Mouse (Mus musculus): Measurements from ENCODE around the gene Hoxc9. TPM values are rescaled to one million over a fixed set of nuclear protein-coding genes. Genes with fewer than 3 reads are reported as not detected.
A peak's percentile ranks its signal among the peaks of the same experiment; 100 is the strongest.

Hoxc9 gene
- polyA plus RNA-seq, 1 experiment from 2014 or later = 1.3 TPM

GRCm38 (mm10) chr15:102945185-102946077, 30.8 kb upstream of the Hoxc9 start:
- Histone ChIP-seq H3K4me1 (peaks cover 12% of the 10 kb centered on the region), H3K9ac (no peak overlapping the region), H3K36me3 (no peaks in the 10 kb centered on the region), H3K4me2 (no peak overlapping the region), H3K27ac (no peak overlapping the region), H3K9me3 (no peaks in the 10 kb centered on the region), H3K4me3 (no peak overlapping the region), H3K27me3 (peaks cover 90% of the 10 kb centered on the region)
- ATAC-seq (ENCODE audit: insufficient number of reproducible peaks, low FRiP score, low TSS enrichment, low read depth) = no peak
- WGBS = 19% methylated on average over 22 of the region's 22 CpGs

- Histone ChIP-seq H3K4me1 (peaks cover 12% of the 10 kb centered on the region), H3K4me3 (no peak overlapping the region), H3K27ac (no peak overlapping the region), H3K27me3 (peaks cover 90% of the 10 kb centered on the region), H3K9ac (no peak overlapping the region), H3K9me3 (no peaks in the 10 kb centered on the region), H3K4me2 (peak overlapping the region; percentile 14; the same call in 1 of the 2 replicates), H3K36me3 (no peaks in the 10 kb centered on the region)
- no peak for ATAC-seq (ENCODE audit: insufficient number of reproducible peaks, low FRiP score, low TSS enrichment, low read depth)
- WGBS = 6% methylated on average over 9 of the region's 9 CpGs
Observed at GRCm38 (mm10) chr15:102947276-102947675, 29.0 kb upstream of the Hoxc9 start.

GRCm38 (mm10) chr15:102948842-102949241, 27.4 kb upstream of the Hoxc9 start:
- Histone ChIP-seq H3K4me3 (no peak overlapping the region), H3K27me3 (peaks cover 93% of the 10 kb centered on the region), H3K4me2 (no peak overlapping the region), H3K9me3 (no peaks in the 10 kb centered on the region), H3K4me1 (peaks cover 2% of the 10 kb centered on the region; the same call in 1 of the 2 replicates), H3K27ac (no peak overlapping the region), H3K36me3 (no peaks in the 10 kb centered on the region), H3K9ac (no peak overlapping the region)
- WGBS = 27% methylated on average over 2 of the region's 2 CpGs
- ATAC-seq (ENCODE audit: insufficient number of reproducible peaks, low FRiP score, low TSS enrichment, low read depth) = no peak

GRCm38 (mm10) chr15:102949696-102950095, 26.5 kb upstream of the Hoxc9 start:
- Histone ChIP-seq H3K4me1 (peaks cover 8% of the 10 kb centered on the region), H3K4me3 (no peak overlapping the region), H3K9me3 (no peaks in the 10 kb centered on the region), H3K27ac (no peak overlapping the region), H3K4me2 (no peak overlapping the region), H3K36me3 (no peaks in the 10 kb centered on the region), H3K9ac (no peak overlapping the region), H3K27me3 (peaks cover 93% of the 10 kb centered on the region)
- WGBS = 5% methylated on average over 20 of the region's 20 CpGs
- ATAC-seq (ENCODE audit: insufficient number of reproducible peaks, low FRiP score, low TSS enrichment, low read depth) = no peak

- no peak overlapping the region for H3K4me2 ChIP-seq
- 22% methylated on average over 2 of the region's 2 CpGs for WGBS
- H3K4me1 ChIP-seq = peaks cover 15% of the 10 kb centered on the region
- peaks cover 91% of the 10 kb centered on the region for H3K27me3 ChIP-seq
- no peak overlapping the region; the same call in 1 of the 2 replicates for H3K4me3 ChIP-seq
- H3K27ac ChIP-seq = no peak overlapping the region
- H3K9me3 ChIP-seq = no peaks in the 10 kb centered on the region
- no peaks in the 10 kb centered on the region for H3K36me3 ChIP-seq
- no peak for ATAC-seq (ENCODE audit: insufficient number of reproducible peaks, low FRiP score, low TSS enrichment, low read depth)
- H3K9ac ChIP-seq = no peak overlapping the region
Observed at GRCm38 (mm10) chr15:102950877-102951276, 25.4 kb upstream of the Hoxc9 start.

- H3K4me1 ChIP-seq = peaks cover 19% of the 10 kb centered on the region
- H3K27me3 ChIP-seq = peaks cover 89% of the 10 kb centered on the region
- H3K4me2 ChIP-seq = peak overlapping the region; percentile 43; the same call in 1 of the 2 replicates
- no peak overlapping the region for H3K27ac ChIP-seq
- no peaks in the 10 kb centered on the region for H3K9me3 ChIP-seq
- peak overlapping the region; percentile 45; the same call in 1 of the 2 replicates for H3K4me3 ChIP-seq
- H3K36me3 ChIP-seq = no peaks in the 10 kb centered on the region
- WGBS = 11% methylated on average over 6 of the region's 6 CpGs
- no peak overlapping the region for H3K9ac ChIP-seq
- no peak for ATAC-seq (ENCODE audit: insufficient number of reproducible peaks, low FRiP score, low TSS enrichment, low read depth)
Observed at GRCm38 (mm10) chr15:102953561-102953960, 22.7 kb upstream of the Hoxc9 start.

GRCm38 (mm10) chr15:102954192-102955006, 21.8 kb upstream of the Hoxc9 start, which contains the start of gene Hoxc11:
Gene Hoxc11, plus strand, starts transcription at chr15:102954427.
- peaks cover 19% of the 10 kb centered on the region for H3K4me1 ChIP-seq
- H3K9me3 ChIP-seq = no peaks in the 10 kb centered on the region
- H3K9ac ChIP-seq = peak within 1 kb of the TSS; percentile 33
- peak within 1 kb of the TSS; percentile 45 for H3K4me3 ChIP-seq
- peaks cover 81% of the 10 kb centered on the region for H3K27me3 ChIP-seq
- H3K4me2 ChIP-seq = peak within 1 kb of the TSS; percentile 43
- no peaks in the 10 kb centered on the region for H3K36me3 ChIP-seq
- under 1% methylated on average over 56 of the region's 57 CpGs for WGBS
- ATAC-seq (ENCODE audit: insufficient number of reproducible peaks, low FRiP score, low TSS enrichment, low read depth) = no peak
- peak within 1 kb of the TSS; percentile 57 for H3K27ac ChIP-seq

GRCm38 (mm10) chr15:102955007-102955382, 21.2 kb upstream of the Hoxc9 start:
- ATAC-seq (ENCODE audit: insufficient number of reproducible peaks, low FRiP score, low TSS enrichment, low read depth) = no peak
- Histone ChIP-seq H3K27me3 (peaks cover 84% of the 10 kb centered on the region), H3K4me1 (peaks cover 25% of the 10 kb centered on the region), H3K36me3 (no peaks in the 10 kb centered on the region), H3K4me2 (peak overlapping the region; percentile 43), H3K4me3 (peak overlapping the region; percentile 45), H3K9me3 (no peaks in the 10 kb centered on the region), H3K27ac (peak overlapping the region; percentile 57), H3K9ac (peak overlapping the region; percentile 33)
- WGBS = 2% methylated on average over 28 of the region's 28 CpGs

- peak overlapping the region; percentile 43 for H3K4me2 ChIP-seq
- H3K4me1 ChIP-seq = peaks cover 28% of the 10 kb centered on the region
Observed at GRCm38 (mm10) chr15:102955833-102956640, 20.2 kb upstream of the Hoxc9 start.

GRCm38 (mm10) chr15:102956906-102957305, 19.3 kb upstream of the Hoxc9 start:
- WGBS = 5% methylated on average over 12 of the region's 12 CpGs
- peak overlapping the region; percentile 43 for H3K4me2 ChIP-seq
- H3K9me3 ChIP-seq = no peaks in the 10 kb centered on the region
- no peak for ATAC-seq (ENCODE audit: insufficient number of reproducible peaks, low FRiP score, low TSS enrichment, low read depth)
- no peak overlapping the region for H3K9ac ChIP-seq
- no peaks in the 10 kb centered on the region for H3K36me3 ChIP-seq
- H3K27ac ChIP-seq = no peak overlapping the region
- H3K4me1 ChIP-seq = peaks cover 28% of the 10 kb centered on the region
- H3K4me3 ChIP-seq = peak overlapping the region; percentile 45
- peaks cover 83% of the 10 kb centered on the region for H3K27me3 ChIP-seq

More at GRCm38 (mm10) chr15:102955833-102956640, 20.2 kb upstream of the Hoxc9 start:
- peaks cover 85% of the 10 kb centered on the region for H3K27me3 ChIP-seq
- H3K9me3 ChIP-seq = no peaks in the 10 kb centered on the region
- peak overlapping the region; percentile 22 for H3K27ac ChIP-seq
- H3K4me3 ChIP-seq = peak overlapping the region; percentile 45
- no peak for ATAC-seq (ENCODE audit: insufficient number of reproducible peaks, low FRiP score, low TSS enrichment, low read depth)
- WGBS = 2% methylated on average over 40 of the region's 40 CpGs
- no peaks in the 10 kb centered on the region for H3K36me3 ChIP-seq
- H3K9ac ChIP-seq = 0 out of 2 replicates have a peak overlapping the region, but pooled peaks have one; percentile 11

GRCm38 (mm10) chr15:102959663-102960191, 16.5 kb upstream of the Hoxc9 start:
- 1% methylated on average over 13 of the region's 13 CpGs for WGBS
- no peaks in the 10 kb centered on the region for H3K36me3 ChIP-seq
- ATAC-seq (ENCODE audit: insufficient number of reproducible peaks, low FRiP score, low TSS enrichment, low read depth) = no peak
- peaks cover 79% of the 10 kb centered on the region for H3K27me3 ChIP-seq
- peak overlapping the region; percentile 9 for H3K4me3 ChIP-seq
- peak overlapping the region; percentile 67 for H3K27ac ChIP-seq
- H3K4me2 ChIP-seq = peak overlapping the region; percentile 30
- H3K9ac ChIP-seq = no peak overlapping the region
- peaks cover 25% of the 10 kb centered on the region for H3K4me1 ChIP-seq
- no peaks in the 10 kb centered on the region for H3K9me3 ChIP-seq

Measured in limb, embryonic 15.5 days (tissue).